Mouse (Mus musculus) G1E (cell line): ENCODE measurements around the gene Tbc1d10a. TPM values are rescaled to one million over a fixed set of nuclear protein-coding genes. Genes with fewer than 3 reads are reported as not detected.

Experiments used
- ATAC-seq: 2 replicates; pipeline ENCODE4 v1.8.0; 2016; ENCODE audit warnings: mild to moderate bottlenecking; ENCODE audit not compliant: insufficient number of reproducible peaks, poor library complexity, low FRiP score, severe bottlenecking; ENCODE audit errors: extremely low read depth
- DNase-seq: peaks from one replicate; pipeline ENCODE4 v3.0.0; 2012; ENCODE audit warnings: low spot score
- H3K27me3 ChIP-seq: 2 replicates; pipeline ENCODE4 v1.6.1; 2012; ENCODE audit warnings: mild to moderate bottlenecking, low read length, inconsistent platforms; ENCODE audit not compliant: insufficient read depth
- H3K36me3 ChIP-seq: replicated peaks from 2 replicates; pipeline ENCODE3; 2012; ENCODE audit warnings: mild to moderate bottlenecking, inconsistent platforms
- H3K4me1 ChIP-seq: 2 replicates; pipeline ENCODE4 v1.6.1; 2012; ENCODE audit warnings: low read depth, low read length, inconsistent platforms, mixed read lengths; ENCODE audit not compliant: insufficient read depth
- H3K4me3 ChIP-seq: 2 replicates; pipeline ENCODE4 v1.5.1; 2012; ENCODE audit warnings: low read depth, mild to moderate bottlenecking, inconsistent platforms, low read length, moderate library complexity, mixed read lengths
- H3K9me3 ChIP-seq: replicated peaks from 2 replicates; pipeline ENCODE4 v1.6.1; 2012; ENCODE audit warnings: inconsistent platforms
- CTCF ChIP-seq: IDR thresholded peaks from 2 replicates; pipeline ENCODE4 v1.5.1; 2012; ENCODE audit warnings: low read depth, low read length, inconsistent platforms, mixed read lengths
- GATA1 ChIP-seq: IDR thresholded peaks from 2 replicates; pipeline ENCODE4 v1.6.1; 2012; ENCODE audit warnings: borderline replicate concordance, low read length, inconsistent platforms, mixed read lengths
- GATA2 ChIP-seq: IDR thresholded peaks from 2 replicates; pipeline ENCODE4 v1.6.1; 2012; ENCODE audit warnings: low read depth, low read length, inconsistent platforms, borderline replicate concordance
- POLR2AphosphoS5 ChIP-seq: IDR thresholded peaks from 2 replicates; pipeline ENCODE4 v1.6.1; 2012; ENCODE audit warnings: low read depth, low read length, inconsistent platforms; ENCODE audit not compliant: insufficient replicate concordance
- TAL1 ChIP-seq: conservative IDR thresholded peaks from 2 replicates; pipeline ENCODE4 v1.6.1; 2012; ENCODE audit warnings: low read depth, low read length, inconsistent platforms, mixed read lengths
- polyA plus RNA-seq: library from polyadenylated mRNA; stranded (reverse); fragments of >175 nt; gene quantifications from 2 replicates; pipeline ENCODE4 v1.2.3, GENCODE M21; 2012
- total RNA-seq, 2 experiments: library from RNA; stranded (forward) in 1 of 2; stranded (reverse) in 1 of 2; fragments of 200-1000 nt in 1 of 2; fragments of >200 nt in 1 of 2; fragmentation: Nextera tagmentation in 1 of 2; gene quantifications; 2 replicates each; pipeline ENCODE4 v1.2.3; 2014 to 2017

Tbc1d10a gene
- total and polyA plus RNA-seq, 3 experiments: 5.0 to 24.1 (median 20.8) TPM

DNA sequence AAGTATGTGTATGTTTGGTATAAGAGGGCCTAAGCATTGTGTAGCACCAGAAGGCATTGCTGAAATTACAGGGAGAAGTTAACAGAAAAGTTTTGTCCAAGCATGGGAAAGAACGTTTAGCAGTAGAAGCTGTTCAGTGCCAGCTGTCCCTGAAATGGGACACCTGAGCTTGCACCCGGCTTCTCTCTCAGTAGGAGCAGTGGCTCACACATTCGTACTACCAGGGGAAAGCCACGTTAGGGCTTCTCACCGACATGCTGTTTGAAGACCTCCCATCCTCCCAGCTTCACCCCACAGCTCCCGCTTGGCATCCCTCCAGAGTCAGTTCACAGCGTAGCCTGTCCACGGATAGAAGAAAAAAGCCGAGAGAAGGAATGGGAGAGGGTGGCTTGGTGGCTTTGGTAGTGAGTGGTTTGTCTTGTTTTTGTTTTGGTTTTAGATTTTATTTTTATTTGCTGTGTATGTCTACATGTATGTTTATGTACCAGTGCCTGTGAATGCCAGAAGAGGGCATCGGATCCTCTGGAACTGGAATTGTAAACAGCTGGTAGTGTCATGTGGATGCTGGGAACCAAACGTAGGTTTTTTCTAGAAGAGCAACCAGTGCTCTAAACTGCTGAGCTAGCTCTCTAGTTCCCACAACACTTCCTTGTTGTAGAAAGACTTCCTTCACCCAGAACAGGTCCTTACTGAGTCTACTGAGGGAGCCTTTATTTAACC lies 15.6 kb downstream of the Tbc1d10a start:
- DNase-seq (no peak), ATAC-seq (no peak)
- H3K9me3 ChIP-seq: no peaks in the 10 kb centered on the region
- H3K36me3 ChIP-seq: peaks cover 57% of the 10 kb centered on the region
- TF ChIP-seq GATA1 (no peak), GATA2 (no peak), POLR2AphosphoS5 (no peak), TAL1 (no peak), CTCF (no peak)
- H3K4me1 ChIP-seq: peaks cover 55% of the 10 kb centered on the region
- H3K27me3 ChIP-seq: no peaks in the 10 kb centered on the region
- no peak overlapping the region for H3K4me3 ChIP-seq

DNA sequence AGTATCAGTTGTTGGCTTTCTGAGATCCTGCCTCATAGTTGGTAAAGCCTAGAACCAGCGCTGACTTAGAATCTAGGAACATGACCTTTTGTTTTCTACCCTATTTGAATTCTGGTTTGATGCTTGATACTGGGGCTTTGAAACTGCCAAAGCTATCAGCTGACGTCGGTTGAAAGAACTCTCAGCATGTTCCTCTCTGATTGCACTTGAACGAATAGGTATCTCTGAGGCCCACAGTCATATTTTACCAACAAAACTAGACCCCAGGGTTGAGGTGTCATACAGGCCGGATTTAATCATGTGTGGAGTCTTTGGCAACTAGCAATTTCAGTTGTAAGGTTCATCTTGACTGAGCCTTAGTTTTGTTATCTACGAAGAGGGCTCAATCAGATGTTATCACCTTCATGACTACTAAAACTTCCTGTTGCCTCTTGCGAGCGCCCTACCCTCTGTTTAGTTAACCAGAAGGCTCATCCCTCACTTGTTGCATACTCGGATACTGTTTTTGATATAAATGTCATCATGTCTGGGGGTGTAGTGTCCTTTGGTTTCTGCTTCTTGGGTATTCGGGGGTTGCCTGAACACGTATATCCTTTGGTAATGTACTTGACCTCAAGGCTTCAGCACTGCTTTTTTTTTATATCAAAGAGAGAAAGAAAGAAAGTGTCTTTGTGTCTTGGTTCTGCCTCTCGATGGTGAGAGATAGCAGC lies 16.6 kb downstream of the Tbc1d10a start:
- ATAC-seq (peak; percentile 41; the same call in 1 of the 2 replicates), DNase-seq (no peak)
- Histone ChIP-seq H3K36me3 (peaks cover 57% of the 10 kb centered on the region), H3K4me1 (peaks cover 56% of the 10 kb centered on the region), H3K27me3 (no peaks in the 10 kb centered on the region), H3K9me3 (no peaks in the 10 kb centered on the region), H3K4me3 (no peak overlapping the region; the same call in 1 of the 2 replicates)
- TF ChIP-seq GATA1 (no peak), POLR2AphosphoS5 (no peak), GATA2 (no peak), CTCF (no peak), TAL1 (no peak)

- Histone ChIP-seq H3K4me3 (no peak overlapping the region; the same call in 1 of the 2 replicates), H3K4me1 (peaks cover 56% of the 10 kb centered on the region), H3K9me3 (no peaks in the 10 kb centered on the region), H3K36me3 (peaks cover 60% of the 10 kb centered on the region), H3K27me3 (no peaks in the 10 kb centered on the region)
- no peak for TF ChIP-seq TAL1
- ATAC-seq (peak; percentile 63), DNase-seq (no peak)
Observed at GRCm38 (mm10) chr11:4203705-4204074, 17.1 kb downstream of the Tbc1d10a start.

DNA sequence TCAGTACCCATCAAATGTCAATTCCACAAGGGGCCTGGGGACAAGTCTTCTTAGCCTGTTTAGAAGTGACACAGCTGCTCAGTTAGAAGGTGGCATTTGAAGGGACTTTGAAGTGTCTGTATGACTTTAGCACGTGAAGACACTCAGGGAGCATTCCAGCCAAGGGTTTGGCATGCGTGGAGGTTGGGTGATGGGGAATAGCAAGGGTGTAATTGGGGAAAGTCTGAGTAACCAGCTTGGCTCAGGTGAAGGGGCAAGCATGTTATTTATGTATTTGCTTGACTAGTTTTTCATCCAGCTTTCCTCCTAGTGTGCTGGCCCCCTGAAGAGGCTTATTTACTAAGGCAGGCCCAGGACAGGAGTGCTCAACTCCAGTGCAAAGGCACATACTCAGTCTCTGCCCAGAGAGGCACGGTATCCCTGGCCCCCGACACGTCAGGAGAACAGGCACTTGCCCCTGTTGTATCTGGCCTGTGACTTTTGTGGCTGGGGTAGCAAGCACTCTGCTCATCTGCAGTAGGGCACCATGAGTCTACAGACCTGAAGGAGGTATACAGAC lies 18.6 kb downstream of the Tbc1d10a start:
- no peaks in the 10 kb centered on the region for H3K9me3 ChIP-seq
- peaks cover 48% of the 10 kb centered on the region for H3K4me1 ChIP-seq
- TF ChIP-seq GATA1: no peak
- no peak overlapping the region for H3K4me3 ChIP-seq
- DNase-seq (no peak), ATAC-seq (no peak)
- H3K27me3 ChIP-seq: no peaks in the 10 kb centered on the region
- peaks cover 63% of the 10 kb centered on the region for H3K36me3 ChIP-seq

GRCm38 (mm10) chr11:4205951-4206350 lies 19.4 kb downstream of the Tbc1d10a start:
- ATAC-seq (no peak), DNase-seq (no peak)
- H3K9me3 ChIP-seq: no peaks in the 10 kb centered on the region
- H3K36me3 ChIP-seq: peaks cover 71% of the 10 kb centered on the region
- no peak for TF ChIP-seq POLR2AphosphoS5
- no peak for TF ChIP-seq CTCF
- no peak for TF ChIP-seq GATA1
- TF ChIP-seq GATA2: no peak
- no peak for TF ChIP-seq TAL1
- no peak overlapping the region for H3K4me3 ChIP-seq
- no peaks in the 10 kb centered on the region for H3K27me3 ChIP-seq
- peaks cover 48% of the 10 kb centered on the region for H3K4me1 ChIP-seq

- Histone ChIP-seq H3K36me3 (peaks cover 76% of the 10 kb centered on the region), H3K4me1 (peaks cover 48% of the 10 kb centered on the region), H3K27me3 (no peaks in the 10 kb centered on the region), H3K4me3 (no peak overlapping the region), H3K9me3 (no peaks in the 10 kb centered on the region)
- DNase-seq (peak; percentile 55), ATAC-seq (peak; percentile 67; the same call in 1 of the 2 replicates)
- TF ChIP-seq POLR2AphosphoS5 (no peak), GATA1 (no peak), TAL1 (no peak), GATA2 (no peak), CTCF (no peak)
Observed at GRCm38 (mm10) chr11:4206563-4206962, 20.0 kb downstream of the Tbc1d10a start.
